Mouse (Mus musculus) brain, embryonic 14.5 days (tissue): ENCODE data around the gene Aipl1.
A peak's percentile ranks its signal among the peaks of the same experiment; 100 is the strongest.

Experiments used
- CTCF ChIP-seq: fragments of 200-500 bp; IDR thresholded peaks from 2 replicates; pipeline ENCODE4 v1.5.1; 2012; ENCODE audit warnings: inconsistent platforms, mild to moderate bottlenecking, moderate library complexity, borderline replicate concordance; ENCODE audit not compliant: insufficient read depth, insufficient read length; ENCODE audit errors: extremely low read depth
- POLR2A ChIP-seq: fragments of 200-500 bp; IDR thresholded peaks from 2 replicates; pipeline ENCODE4 v1.6.1; 2012; ENCODE audit warnings: mild to moderate bottlenecking, inconsistent platforms, borderline replicate concordance; ENCODE audit not compliant: poor library complexity, insufficient read depth, insufficient read length, severe bottlenecking; ENCODE audit errors: extremely low read depth

DNA sequence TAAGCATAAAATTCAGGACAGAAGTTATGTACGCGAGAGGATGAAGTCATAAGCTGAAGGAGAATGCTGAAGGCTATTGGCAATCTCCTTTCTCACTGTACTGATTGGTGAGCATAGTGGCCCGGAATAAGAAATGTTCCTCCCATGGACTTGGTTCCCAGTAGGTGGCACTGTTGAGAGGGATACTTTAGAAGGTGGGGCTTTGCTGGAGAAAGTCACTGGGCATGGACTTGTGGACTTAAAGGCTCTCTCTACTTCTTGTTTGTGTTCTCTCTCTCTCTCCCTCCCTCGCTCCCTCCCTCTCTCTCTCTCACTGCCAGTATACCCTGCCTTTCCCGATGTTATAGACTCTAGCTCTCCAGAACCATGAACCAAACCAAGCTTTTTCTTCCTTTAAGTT is 45.8 kb downstream of the Aipl1 start:
- no peak for TF ChIP-seq POLR2A
- peak; percentile 65; the same call in 1 of the 2 replicates for TF ChIP-seq CTCF
